Mouse (Mus musculus): ENCODE measurements around the gene Xbp1. TPM values are rescaled to one million over a fixed set of nuclear protein-coding genes. Genes with fewer than 3 reads are reported as not detected.
"Not testable (repeated sequence)": the region's sequence is repeated elsewhere in the genome, so short reads cannot be mapped to it uniquely, and the experiment has no call there.

The Xbp1 gene
- polyA plus RNA-seq, 1 experiment from 2014 or later, result 100 TPM

GRCm38 (mm10) chr11:5522798-5523415 is 2.4 kb downstream of the Xbp1 start:
- 92% methylated on average over 11 of the region's 11 CpGs for WGBS
- 0 out of 2 replicates have a peak overlapping the region, but pooled peaks have one; percentile 25 for H3K9ac ChIP-seq
- H3K4me2 ChIP-seq, result peak overlapping the region; percentile 75
- H3K4me1 ChIP-seq, result peaks cover 27% of the 10 kb centered on the region
- no peak for ATAC-seq (ENCODE audit: low FRiP score)
- H3K9me3 ChIP-seq, result no peaks in the 10 kb centered on the region
- no peak overlapping the region for H3K27ac ChIP-seq
- H3K36me3 ChIP-seq (replicated peaks), result peaks cover 49% of the 10 kb centered on the region
- no peaks in the 10 kb centered on the region for H3K27me3 ChIP-seq
- H3K4me3 ChIP-seq (replicated peaks), result peak overlapping the region; percentile 97; the same call in 1 of the 2 replicates

- Histone ChIP-seq H3K36me3 (replicated peaks) (peaks cover 72% of the 10 kb centered on the region), H3K27me3 (no peaks in the 10 kb centered on the region), H3K4me1 (peaks cover 20% of the 10 kb centered on the region), H3K4me3 (replicated peaks) (no peak overlapping the region), H3K27ac (no peak overlapping the region), H3K4me2 (no peak overlapping the region), H3K9ac (no peak overlapping the region), H3K9me3 (no peaks in the 10 kb centered on the region)
- ATAC-seq (ENCODE audit: low FRiP score), result no peak
- WGBS, result 92% methylated on average over 4 of the region's 4 CpGs
Observed at GRCm38 (mm10) chr11:5525418-5525817, 5.0 kb downstream of the Xbp1 start.

GRCm38 (mm10) chr11:5526573-5527439 is 6.3 kb downstream of the Xbp1 start:
- H3K36me3 ChIP-seq (replicated peaks), result peaks cover 86% of the 10 kb centered on the region
- H3K4me1 ChIP-seq, result peaks cover 19% of the 10 kb centered on the region
- WGBS, result 93% methylated on average over 7 of the region's 7 CpGs
- no peak for ATAC-seq (ENCODE audit: low FRiP score)
- H3K4me3 ChIP-seq (replicated peaks), result no peak overlapping the region
- no peak overlapping the region for H3K9ac ChIP-seq
- H3K27ac ChIP-seq, result no peak overlapping the region
- no peaks in the 10 kb centered on the region for H3K27me3 ChIP-seq
- no peaks in the 10 kb centered on the region for H3K9me3 ChIP-seq
- H3K4me2 ChIP-seq, result no peak overlapping the region

- peaks cover 94% of the 10 kb centered on the region for H3K36me3 ChIP-seq (replicated peaks)
- no peak overlapping the region for H3K27ac ChIP-seq
- 79% methylated on average over 5 of the region's 5 CpGs for WGBS
- H3K4me1 ChIP-seq, result peaks cover 7% of the 10 kb centered on the region
- no peaks in the 10 kb centered on the region for H3K27me3 ChIP-seq
- H3K9ac ChIP-seq, result no peak overlapping the region
- ATAC-seq (ENCODE audit: low FRiP score), result no peak
- no peak overlapping the region for H3K4me2 ChIP-seq
- H3K4me3 ChIP-seq (replicated peaks), result no peak overlapping the region
- no peaks in the 10 kb centered on the region for H3K9me3 ChIP-seq
Observed at GRCm38 (mm10) chr11:5527865-5528523, 7.5 kb downstream of the Xbp1 start.

- H3K36me3 ChIP-seq (replicated peaks), result peaks cover 94% of the 10 kb centered on the region
- 83% methylated on average over 5 of the region's 5 CpGs for WGBS
- H3K4me3 ChIP-seq (replicated peaks), result no peak overlapping the region
- H3K27ac ChIP-seq, result no peak overlapping the region
- H3K27me3 ChIP-seq, result no peaks in the 10 kb centered on the region
- H3K4me2 ChIP-seq, result no peak overlapping the region
- no peaks in the 10 kb centered on the region for H3K4me1 ChIP-seq
- no peak overlapping the region for H3K9ac ChIP-seq
- no peak for ATAC-seq (ENCODE audit: low FRiP score)
- no peaks in the 10 kb centered on the region for H3K9me3 ChIP-seq
Observed at GRCm38 (mm10) chr11:5528841-5529240, 8.4 kb downstream of the Xbp1 start.

- Histone ChIP-seq H3K27me3 (no peaks in the 10 kb centered on the region), H3K4me1 (no peaks in the 10 kb centered on the region), H3K9ac (no peak overlapping the region), H3K4me3 (replicated peaks) (no peak overlapping the region), H3K9me3 (no peaks in the 10 kb centered on the region), H3K4me2 (no peak overlapping the region), H3K27ac (no peak overlapping the region), H3K36me3 (replicated peaks) (peaks cover 94% of the 10 kb centered on the region)
- 72% methylated on average over 5 of the region's 5 CpGs for WGBS
- ATAC-seq (ENCODE audit: low FRiP score), result no peak
Observed at GRCm38 (mm10) chr11:5530172-5530571, 9.7 kb downstream of the Xbp1 start.

- H3K36me3 ChIP-seq (replicated peaks), result peaks cover 90% of the 10 kb centered on the region
Observed at GRCm38 (mm10) chr11:5530717-5531116, 10.3 kb downstream of the Xbp1 start.

GRCm38 (mm10) chr11:5533108-5533507 is 12.6 kb downstream of the Xbp1 start:
- Histone ChIP-seq H3K36me3 (replicated peaks) (peaks cover 71% of the 10 kb centered on the region), H3K27ac (no peak overlapping the region), H3K27me3 (no peaks in the 10 kb centered on the region), H3K9ac (no peak overlapping the region), H3K9me3 (no peaks in the 10 kb centered on the region), H3K4me2 (no peak overlapping the region), H3K4me1 (no peaks in the 10 kb centered on the region), H3K4me3 (replicated peaks) (no peak overlapping the region)
- no peak for ATAC-seq (ENCODE audit: low FRiP score)
- 83% methylated on average over 5 of the region's 5 CpGs for WGBS

More at GRCm38 (mm10) chr11:5530717-5531116, 10.3 kb downstream of the Xbp1 start:
- Histone ChIP-seq H3K27ac (no peak overlapping the region), H3K4me1 (no peaks in the 10 kb centered on the region), H3K27me3 (no peaks in the 10 kb centered on the region), H3K4me2 (no peak overlapping the region), H3K9me3 (no peaks in the 10 kb centered on the region), H3K4me3 (replicated peaks) (no peak overlapping the region), H3K9ac (no peak overlapping the region)
- WGBS, result 67% methylated on average over 6 of the region's 6 CpGs
- no peak for ATAC-seq (ENCODE audit: low FRiP score)

- not testable (repeated sequence) for H3K4me3 ChIP-seq (replicated peaks); H3K9me3 ChIP-seq; H3K9ac ChIP-seq; H3K27me3 ChIP-seq; H3K4me2 ChIP-seq; H3K27ac ChIP-seq; ATAC-seq (ENCODE audit: low FRiP score)
- H3K4me1 ChIP-seq, result peaks cover 23% of the 10 kb centered on the region
- peaks cover 43% of the 10 kb centered on the region for H3K36me3 ChIP-seq (replicated peaks)
- WGBS, result 92% methylated on average over 4 of the region's 4 CpGs
Observed at GRCm38 (mm10) chr11:5537454-5537853, 17.0 kb downstream of the Xbp1 start.

- Histone ChIP-seq H3K4me1 (peaks cover 23% of the 10 kb centered on the region), H3K27me3 (no peaks in the 10 kb centered on the region), H3K4me2 (peak overlapping the region; percentile 81), H3K9me3 (no peaks in the 10 kb centered on the region), H3K27ac (no peak overlapping the region), H3K36me3 (replicated peaks) (peaks cover 16% of the 10 kb centered on the region; the same call in 1 of the 2 replicates), H3K9ac (no peak overlapping the region), H3K4me3 (replicated peaks) (peak overlapping the region; percentile 75)
- 37% methylated on average over 4 of the region's 4 CpGs for WGBS
- ATAC-seq (ENCODE audit: low FRiP score), result no peak
Observed at GRCm38 (mm10) chr11:5540331-5540730, 19.9 kb downstream of the Xbp1 start.

GRCm38 (mm10) chr11:5541230-5541798 is 20.9 kb downstream of the Xbp1 start:
- H3K36me3 ChIP-seq (replicated peaks), result peaks cover 16% of the 10 kb centered on the region; the same call in 1 of the 2 replicates
- H3K9me3 ChIP-seq, result no peaks in the 10 kb centered on the region
- peak overlapping the region; percentile 75 for H3K4me3 ChIP-seq (replicated peaks)
- H3K4me2 ChIP-seq, result peak overlapping the region; percentile 81
- peak; percentile 7; the same call in 1 of the 2 replicates for ATAC-seq (ENCODE audit: low FRiP score)
- peak overlapping the region; percentile 78 for H3K9ac ChIP-seq
- H3K4me1 ChIP-seq, result peaks cover 23% of the 10 kb centered on the region
- peak overlapping the region; percentile 65; the same call in 1 of the 2 replicates for H3K27ac ChIP-seq
- WGBS, result 4% methylated on average over 28 of the region's 28 CpGs
- no peaks in the 10 kb centered on the region for H3K27me3 ChIP-seq

Data from forebrain, embryonic 12.5 days (tissue).